ENCODE assay signal across 21 mouse cellular contexts in genomic region chr12:80387326-80387725, GRCm38 (mm10). TPM values are rescaled to one million over a fixed set of nuclear protein-coding genes. Genes with fewer than 3 reads are reported as not detected.
A peak's percentile ranks its signal among the peaks of the same experiment; 100 is the strongest.
DNase-seq lines count a peak whose midpoint lies in the region; ATAC-seq and TF ChIP-seq lines count a peak whose summit lies in the region.
"Had no signal": no experiment of that assay in that cellular context is flagged by ENCODE, and none has a peak within 500 bp of the region (broad histone marks: within the 10 kb centered on the region; RNA-seq: fewer than 3 reads in every experiment).

No protein-coding gene starts in this region.

- no peak for DNase-seq in frontal cortex, postnatal 14 days (ENCODE audit: low spot score in 2 of 2)
- DNase-seq in left cerebral cortex, adult 2 months (ENCODE audit: extremely low spot score in 1 of 2, low spot score in 2 of 2), result no peak
- DNase-seq in left cerebral cortex, postnatal 4 days, result no peak
- peak; percentile 78 for DNase-seq in 3T3-L1 (ENCODE audit: low read depth, low spot score)
- DNase-seq: adrenal gland, adult 2 months; adrenal gland, postnatal 25 days; cerebellum, adult 2 months; cerebellum, postnatal 10 days; embryo, embryonic 11 days; gastrocnemius, postnatal 10 days; heart, postnatal 36 days had no signal

- peak; percentile 67; the same call in 1 of the 2 replicates for ATAC-seq in frontal cortex, adult (ENCODE audit: low TSS enrichment)
- no peak for ATAC-seq in kidney, embryonic 16.5 days (ENCODE audit: low FRiP score, low TSS enrichment)
- ATAC-seq: forebrain, embryonic 14.5 days; hindbrain, embryonic 16.5 days had no signal

- H3K4me2 ChIP-seq in kidney, embryonic 16.5 days (replicated peaks; ENCODE audit: low read depth, low read length), result no peak overlapping the region
- H3K4me2 ChIP-seq: embryonic facial prominence, embryonic 15.5 days; heart, embryonic 13.5 days; hindbrain, embryonic 12.5 days had no signal

- H3K4me1 ChIP-seq in cortical plate, adult 2 months (ENCODE audit: control insufficient read depth, insufficient read depth, low read length), result peaks cover 9% of the 10 kb centered on the region
- H3K4me1 ChIP-seq in kidney, embryonic 16.5 days (ENCODE audit: insufficient read depth, low read length), result 0 out of 2 replicates have a peak, but pooled peaks cover 9% of the 10 kb centered on the region
- H3K4me1 ChIP-seq: embryonic facial prominence, embryonic 15.5 days; hindbrain, embryonic 12.5 days had no signal

- no peak for TF ChIP-seq CTCF in left cerebral cortex, adult 2 months (IDR thresholded peaks at IDR 0.05)
- TF ChIP-seq CTCF in cortical plate, adult 2 months (IDR thresholded peaks at IDR 0.05; ENCODE audit: extremely low read depth, insufficient read depth, low read length), result no peak

- no peak overlapping the region for H3K4me3 ChIP-seq in left cerebral cortex, adult 2 months
- no peak overlapping the region for H3K4me3 ChIP-seq in cortical plate, adult 2 months (ENCODE audit: insufficient read depth, low read length)
- H3K4me3 ChIP-seq in kidney, embryonic 16.5 days (ENCODE audit: low read length), result no peak overlapping the region
- H3K4me3 ChIP-seq: embryonic facial prominence, embryonic 15.5 days; erythroblast, embryonic 14.5 days; forebrain, embryonic 10.5 days; heart, embryonic 13.5 days; hindbrain, embryonic 12.5 days had no signal

- intact Hi-C loops in left cerebral cortex, adult 2 months (cut with DNase I), result loop anchor here (5.0 kb wide), 1 partner anchor 130 kb away; no protein-coding TSS in a partner anchor
- intact Hi-C loops in left cerebral cortex, postnatal 4 days (cut with DNase I), result loop anchor here (5.0 kb wide), 2 partner anchors 190 to 230 kb away; no protein-coding TSS in a partner anchor

- 84% methylated on average over 5 of the region's 5 CpGs for WGBS in kidney, embryonic 16.5 days

- no peak overlapping the region for H3K9ac ChIP-seq in kidney, embryonic 16.5 days (replicated peaks; ENCODE audit: low read length)
- H3K9ac ChIP-seq: embryonic facial prominence, embryonic 15.5 days; heart, embryonic 13.5 days; hindbrain, embryonic 12.5 days had no signal

- no peaks in the 10 kb centered on the region for H3K9me3 ChIP-seq in kidney, embryonic 16.5 days (ENCODE audit: low read length)
- H3K9me3 ChIP-seq: embryonic facial prominence, embryonic 15.5 days; forebrain, embryonic 10.5 days; heart, embryonic 13.5 days; hindbrain, embryonic 12.5 days had no signal

- H3K27me3 ChIP-seq in kidney, embryonic 16.5 days (ENCODE audit: insufficient read depth, low read length), result no peaks in the 10 kb centered on the region
- H3K27me3 ChIP-seq: embryonic facial prominence, embryonic 15.5 days; heart, embryonic 13.5 days; hindbrain, embryonic 12.5 days had no signal

- no peak for TF ChIP-seq POLR2A in cortical plate, adult 2 months (IDR thresholded peaks at IDR 0.05; ENCODE audit: extremely low read depth, insufficient read depth, low read length)

- peak overlapping the region; percentile 55 for H3K27ac ChIP-seq in left cerebral cortex, adult 2 months
- 0 out of 2 replicates have a peak overlapping the region, but pooled peaks have one; percentile 32 for H3K27ac ChIP-seq in cortical plate, adult 2 months (ENCODE audit: insufficient read depth, low read length)
- no peak overlapping the region for H3K27ac ChIP-seq in kidney, embryonic 16.5 days (ENCODE audit: low read length)
- H3K27ac ChIP-seq: embryonic facial prominence, embryonic 15.5 days; forebrain, embryonic 10.5 days; heart, embryonic 13.5 days; hindbrain, embryonic 12.5 days had no signal

- H3K36me3 ChIP-seq in kidney, embryonic 16.5 days (ENCODE audit: insufficient read depth, low read length), result 0 out of 2 replicates have a peak, but pooled peaks cover 12% of the 10 kb centered on the region

RNA-seq across cellular contexts. Expression of gene Dcaf5, which starts 49.1 kb away (rescaled TPM):
- total RNA-seq in left cerebral cortex, adult 2 months (2021), result 10 to 100 TPM; 75.9 to 80.7 TPM
- total RNA-seq in left cerebral cortex, postnatal 4 days (2021), result 10 to 100 TPM; 58.4 to 64.0 TPM
- 49.4 and 51.2 TPM in 2 replicates for polyA plus RNA-seq in cortical plate, adult 2 months (2012; rRNA removed)
- polyA plus RNA-seq in kidney, embryonic 16.5 days (2015; fragmentation: Nextera tagmentation; extraction: Ambion mirVana), result 12.7 and 13.1 TPM in 2 replicates
